Mouse (Mus musculus): ENCODE results near the gene Gm11563. TPM values are rescaled to one million over a fixed set of nuclear protein-coding genes. Genes with fewer than 3 reads are reported as not detected.
A peak's percentile ranks its signal among the peaks of the same experiment; 100 is the strongest.
"Not testable (repeated sequence)": the region's sequence is repeated elsewhere in the genome, so short reads cannot be mapped to it uniquely, and the experiment has no call there.

The Gm11563 gene
- polyA plus RNA-seq, 1 experiment, result not detected

DNA sequence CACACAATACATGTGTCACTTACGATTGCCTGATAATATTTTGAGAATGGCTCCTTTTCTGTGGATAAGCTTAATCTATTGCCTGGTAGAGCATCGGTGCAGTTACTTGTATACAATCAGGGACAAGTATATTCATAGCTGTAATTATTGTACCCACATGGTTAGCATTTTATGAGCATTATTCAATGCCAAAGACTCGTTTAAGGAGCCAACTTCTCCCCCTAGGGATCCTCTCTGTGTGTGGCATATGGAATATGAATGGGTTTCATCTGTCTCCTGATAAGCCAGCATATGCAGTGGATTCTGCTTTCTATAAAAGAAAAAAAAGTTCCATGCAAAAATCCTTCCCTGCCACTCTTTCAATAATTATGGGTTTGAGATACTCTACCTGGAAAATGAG, 14.4 kb downstream of the Gm11563 start:
- no peak overlapping the region for H3K4me3 ChIP-seq
- H3K27me3 ChIP-seq (ENCODE audit: control insufficient read depth, insufficient read depth, insufficient read length), result no peaks in the 10 kb centered on the region
- no peak overlapping the region for H3ac ChIP-seq (ENCODE audit: control insufficient read depth, insufficient read length)
- H3K36me3 ChIP-seq (ENCODE audit: control insufficient read depth, insufficient read depth), result no peaks in the 10 kb centered on the region
- no peak overlapping the region for H3K4me2 ChIP-seq (ENCODE audit: low read depth)
- no peaks in the 10 kb centered on the region for H3K79me2 ChIP-seq (ENCODE audit: control insufficient read depth, insufficient read depth)
- TF ChIP-seq MYOG (IDR thresholded peaks at IDR 0.05; ENCODE audit: control insufficient read depth in 1 of 3, insufficient read depth in 1 of 3, insufficient read length in 2 of 3, low read depth in 2 of 3) (no peak), MYOD1 (IDR thresholded peaks at IDR 0.05; ENCODE audit: control insufficient read depth in 1 of 3, insufficient read length in 2 of 3, low read depth in 2 of 3) (no peak), MAX (IDR thresholded peaks at IDR 0.05; ENCODE audit: low read depth) (no peak), E2F4 (IDR thresholded peaks at IDR 0.05; ENCODE audit: insufficient read depth) (no peak), SRF (IDR thresholded peaks at IDR 0.05; ENCODE audit: control insufficient read depth, insufficient read length, low read depth) (no peak), USF1 (IDR thresholded peaks at IDR 0.05; ENCODE audit: low read depth) (no peak), REST (IDR thresholded peaks at IDR 0.05; ENCODE audit: insufficient read depth, insufficient read length) (no peak), POLR2A (IDR thresholded peaks at IDR 0.05; ENCODE audit: insufficient read length, low read depth) (no peak), POLR2AphosphoS2 (IDR thresholded peaks at IDR 0.05; ENCODE audit: insufficient read length, low read depth) (no peak)

DNA sequence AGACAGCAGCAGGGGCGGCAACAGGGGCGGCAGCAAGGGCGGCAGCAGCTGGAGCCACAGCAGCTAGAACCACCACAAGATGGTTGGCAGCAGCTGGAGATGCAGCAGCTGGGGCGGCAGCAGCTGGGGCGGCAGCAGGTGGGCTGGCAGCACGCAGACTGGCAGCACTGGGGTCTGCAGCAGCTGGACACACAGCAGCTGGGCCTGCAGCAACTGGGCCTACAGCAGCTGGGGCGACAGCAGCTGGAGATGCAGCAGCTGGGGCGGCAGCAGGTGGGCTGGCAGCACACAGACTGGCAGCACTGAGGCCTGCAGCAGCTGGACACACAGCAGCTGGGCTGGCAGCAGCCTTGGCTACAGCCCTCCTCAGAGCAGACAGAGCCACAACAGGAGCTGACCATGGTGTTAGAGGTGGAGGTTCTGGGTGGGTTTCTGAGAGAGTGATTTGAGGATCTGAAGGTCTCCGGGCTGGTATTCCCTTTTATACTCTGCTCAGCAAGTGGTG, 15.1 kb downstream of the Gm11563 start, which contains the start of gene Krtap4-7:
Gene Krtap4-7 (minus strand): TSS at position 455 of the 505 bp plus-strand sequence.
- H3K4me3 ChIP-seq; H3ac ChIP-seq (ENCODE audit: control insufficient read depth, insufficient read length); H3K27me3 ChIP-seq (ENCODE audit: control insufficient read depth, insufficient read depth, insufficient read length); H3K79me2 ChIP-seq (ENCODE audit: control insufficient read depth, insufficient read depth); H3K36me3 ChIP-seq (ENCODE audit: control insufficient read depth, insufficient read depth); H3K4me2 ChIP-seq (ENCODE audit: low read depth): not testable (repeated sequence)
- TF ChIP-seq MYOG (IDR thresholded peaks at IDR 0.05; ENCODE audit: control insufficient read depth in 1 of 3, insufficient read depth in 1 of 3, insufficient read length in 2 of 3, low read depth in 2 of 3) (peak in 2 of 3 experiments; percentile 11 to 41), MYOD1 (IDR thresholded peaks at IDR 0.05; ENCODE audit: control insufficient read depth in 1 of 3, insufficient read length in 2 of 3, low read depth in 2 of 3) (peak in 2 of 3 experiments; percentile 65 to 66), TCF3 (IDR thresholded peaks at IDR 0.05; ENCODE audit: insufficient read length, low read depth) (peak; percentile 31), TCF12 (IDR thresholded peaks at IDR 0.05; ENCODE audit: insufficient read depth, poor library complexity, severe bottlenecking) (peak; percentile 4)

DNA sequence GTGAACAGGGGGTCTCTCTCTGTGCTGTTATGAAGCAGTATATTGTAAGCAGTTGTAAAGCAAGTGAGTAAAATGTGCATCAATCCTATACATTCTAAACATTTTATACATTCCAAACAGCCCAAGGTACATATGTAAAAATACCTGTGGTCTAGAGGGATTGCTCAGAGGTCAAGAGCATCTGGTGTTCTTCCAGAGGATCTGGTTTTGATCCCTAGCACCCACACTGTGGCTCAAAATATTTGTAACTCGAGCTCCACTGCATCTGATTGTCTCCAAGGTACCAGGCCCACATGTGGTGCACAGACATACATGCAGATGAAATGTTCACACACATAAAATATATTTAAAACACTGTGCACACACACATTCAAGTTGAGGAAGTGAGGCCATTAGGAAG, 17.8 kb downstream of the Gm11563 start:
- Histone ChIP-seq H3K79me2 (ENCODE audit: control insufficient read depth, insufficient read depth) (no peaks in the 10 kb centered on the region), H3K4me2 (ENCODE audit: low read depth) (no peak overlapping the region), H3ac (ENCODE audit: control insufficient read depth, insufficient read length) (no peak overlapping the region), H3K4me3 (no peak overlapping the region), H3K27me3 (ENCODE audit: control insufficient read depth, insufficient read depth, insufficient read length) (no peaks in the 10 kb centered on the region), H3K36me3 (ENCODE audit: control insufficient read depth, insufficient read depth) (no peaks in the 10 kb centered on the region)
- TF ChIP-seq MAX (IDR thresholded peaks at IDR 0.05; ENCODE audit: low read depth), result no peak
- no peak for TF ChIP-seq REST (IDR thresholded peaks at IDR 0.05; ENCODE audit: insufficient read depth, insufficient read length)
- TF ChIP-seq POLR2A (IDR thresholded peaks at IDR 0.05; ENCODE audit: insufficient read length, low read depth), result no peak
- no peak for TF ChIP-seq TCF3 (IDR thresholded peaks at IDR 0.05; ENCODE audit: insufficient read length, low read depth)
- no peak for TF ChIP-seq MYOG (IDR thresholded peaks at IDR 0.05; ENCODE audit: control insufficient read depth in 1 of 3, insufficient read depth in 1 of 3, insufficient read length in 2 of 3, low read depth in 2 of 3)
- no peak for TF ChIP-seq TCF12 (IDR thresholded peaks at IDR 0.05; ENCODE audit: insufficient read depth, poor library complexity, severe bottlenecking)
- no peak for TF ChIP-seq E2F4 (IDR thresholded peaks at IDR 0.05; ENCODE audit: insufficient read depth)
- TF ChIP-seq POLR2AphosphoS2 (IDR thresholded peaks at IDR 0.05; ENCODE audit: insufficient read length, low read depth), result no peak
- no peak for TF ChIP-seq SRF (IDR thresholded peaks at IDR 0.05; ENCODE audit: control insufficient read depth, insufficient read length, low read depth)
- no peak for TF ChIP-seq CEBPB (IDR thresholded peaks at IDR 0.05; ENCODE audit: insufficient read depth, poor library complexity, severe bottlenecking)
- no peak for TF ChIP-seq MYOD1 (IDR thresholded peaks at IDR 0.05; ENCODE audit: control insufficient read depth in 1 of 3, insufficient read length in 2 of 3, low read depth in 2 of 3)

DNA sequence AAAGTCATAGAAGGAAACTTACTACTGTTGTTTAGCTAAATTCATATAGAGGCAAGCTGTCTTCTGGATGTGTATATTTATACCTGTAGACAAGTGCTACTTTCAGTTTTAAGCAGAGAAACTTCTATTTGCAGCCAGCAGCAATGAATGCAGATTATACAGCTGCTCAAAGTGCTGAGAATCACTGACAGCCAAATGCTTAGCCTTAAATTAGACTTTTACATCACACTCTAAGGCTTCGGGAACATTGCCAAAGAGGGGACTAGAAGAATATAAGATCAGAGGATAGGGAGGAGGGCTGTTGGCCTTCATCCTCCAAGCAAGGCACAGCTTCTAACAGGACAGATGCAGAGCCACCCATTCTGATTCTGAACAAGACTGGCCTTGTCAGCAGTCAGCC, 21.7 kb downstream of the Gm11563 start:
- H3ac ChIP-seq (ENCODE audit: control insufficient read depth, insufficient read length), result no peak overlapping the region
- TF ChIP-seq MYOG (IDR thresholded peaks at IDR 0.05; ENCODE audit: control insufficient read depth in 1 of 3, insufficient read depth in 1 of 3, insufficient read length in 2 of 3, low read depth in 2 of 3), result no peak
- no peak for TF ChIP-seq CEBPB (IDR thresholded peaks at IDR 0.05; ENCODE audit: insufficient read depth, poor library complexity, severe bottlenecking)
- no peak for TF ChIP-seq E2F4 (IDR thresholded peaks at IDR 0.05; ENCODE audit: insufficient read depth)
- no peak for TF ChIP-seq TCF12 (IDR thresholded peaks at IDR 0.05; ENCODE audit: insufficient read depth, poor library complexity, severe bottlenecking)
- TF ChIP-seq POLR2AphosphoS2 (IDR thresholded peaks at IDR 0.05; ENCODE audit: insufficient read length, low read depth), result no peak
- TF ChIP-seq SRF (IDR thresholded peaks at IDR 0.05; ENCODE audit: control insufficient read depth, insufficient read length, low read depth), result no peak
- no peak for TF ChIP-seq MYOD1 (IDR thresholded peaks at IDR 0.05; ENCODE audit: control insufficient read depth in 1 of 3, insufficient read length in 2 of 3, low read depth in 2 of 3)
- no peak for TF ChIP-seq USF1 (IDR thresholded peaks at IDR 0.05; ENCODE audit: low read depth)
- no peak for TF ChIP-seq REST (IDR thresholded peaks at IDR 0.05; ENCODE audit: insufficient read depth, insufficient read length)
- TF ChIP-seq MAX (IDR thresholded peaks at IDR 0.05; ENCODE audit: low read depth), result no peak
- no peak for TF ChIP-seq TCF3 (IDR thresholded peaks at IDR 0.05; ENCODE audit: insufficient read length, low read depth)
- TF ChIP-seq POLR2A (IDR thresholded peaks at IDR 0.05; ENCODE audit: insufficient read length, low read depth), result no peak
- no peaks in the 10 kb centered on the region for H3K27me3 ChIP-seq (ENCODE audit: control insufficient read depth, insufficient read depth, insufficient read length)
- no peak overlapping the region for H3K4me2 ChIP-seq (ENCODE audit: low read depth)
- H3K36me3 ChIP-seq (ENCODE audit: control insufficient read depth, insufficient read depth), result no peaks in the 10 kb centered on the region
- H3K79me2 ChIP-seq (ENCODE audit: control insufficient read depth, insufficient read depth), result no peaks in the 10 kb centered on the region
- no peak overlapping the region for H3K4me3 ChIP-seq

DNA sequence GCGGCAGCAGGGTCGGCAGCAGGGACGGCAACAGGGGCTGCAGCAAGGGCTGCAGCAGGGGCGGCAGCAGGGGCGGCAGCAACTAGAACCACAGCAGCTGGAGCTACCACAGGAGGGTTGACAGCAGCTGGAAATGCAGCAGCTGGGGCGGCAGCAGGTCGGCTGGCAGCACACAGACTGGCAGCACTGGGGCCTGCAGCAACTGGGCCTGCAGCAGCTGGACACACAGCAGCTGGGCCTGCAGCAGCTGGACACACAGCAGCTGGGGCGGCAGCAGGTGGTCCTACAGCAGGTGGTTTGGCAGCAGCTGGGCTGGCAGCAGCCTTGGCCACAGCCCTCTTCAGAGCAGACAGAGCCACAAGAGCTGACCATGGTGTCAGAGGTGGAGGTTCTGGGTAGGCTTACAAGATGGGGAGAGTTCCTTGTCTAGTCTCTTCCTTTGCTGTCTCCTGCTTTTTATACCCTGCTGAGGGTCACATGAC, 24.1 kb downstream of the Gm11563 start, which contains the start of gene Krtap4-2:
Gene Krtap4-2 (minus strand): TSS at position 432 of the 482 bp plus-strand sequence.
- Histone ChIP-seq H3K36me3 (ENCODE audit: control insufficient read depth, insufficient read depth) (no peaks in the 10 kb centered on the region), H3K27me3 (ENCODE audit: control insufficient read depth, insufficient read depth, insufficient read length) (no peaks in the 10 kb centered on the region), H3ac (ENCODE audit: control insufficient read depth, insufficient read length) (no peak within 1 kb of the TSS), H3K79me2 (ENCODE audit: control insufficient read depth, insufficient read depth) (no peaks in the 10 kb centered on the region), H3K4me2 (ENCODE audit: low read depth) (no peak within 1 kb of the TSS), H3K4me3 (no peak within 1 kb of the TSS)
- peak in 2 of 3 experiments; percentile 38 to 61 for TF ChIP-seq MYOG (IDR thresholded peaks at IDR 0.05; ENCODE audit: control insufficient read depth in 1 of 3, insufficient read depth in 1 of 3, insufficient read length in 2 of 3, low read depth in 2 of 3)
- TF ChIP-seq MYOD1 (IDR thresholded peaks at IDR 0.05; ENCODE audit: control insufficient read depth in 1 of 3, insufficient read length in 2 of 3, low read depth in 2 of 3), result peak in 2 of 3 experiments; percentile 62 to 71
- TF ChIP-seq CEBPB (IDR thresholded peaks at IDR 0.05; ENCODE audit: insufficient read depth, poor library complexity, severe bottlenecking), result no peak
- no peak for TF ChIP-seq POLR2A (IDR thresholded peaks at IDR 0.05; ENCODE audit: insufficient read length, low read depth)
- TF ChIP-seq REST (IDR thresholded peaks at IDR 0.05; ENCODE audit: insufficient read depth, insufficient read length), result no peak
- TF ChIP-seq SRF (IDR thresholded peaks at IDR 0.05; ENCODE audit: control insufficient read depth, insufficient read length, low read depth), result no peak
- TF ChIP-seq MAX (IDR thresholded peaks at IDR 0.05; ENCODE audit: low read depth), result no peak
- TF ChIP-seq TCF3 (IDR thresholded peaks at IDR 0.05; ENCODE audit: insufficient read length, low read depth), result peak; percentile 55
- TF ChIP-seq USF1 (IDR thresholded peaks at IDR 0.05; ENCODE audit: low read depth), result no peak
- TF ChIP-seq POLR2AphosphoS2 (IDR thresholded peaks at IDR 0.05; ENCODE audit: insufficient read length, low read depth), result no peak
- TF ChIP-seq E2F4 (IDR thresholded peaks at IDR 0.05; ENCODE audit: insufficient read depth), result no peak
- TF ChIP-seq TCF12 (IDR thresholded peaks at IDR 0.05; ENCODE audit: insufficient read depth, poor library complexity, severe bottlenecking), result peak; percentile 24
